Mouse (Mus musculus): ENCODE results near the gene Fermt2.

- TF ChIP-seq CTCF (IDR thresholded peaks at IDR 0.05; ENCODE audit: low read depth, low read length): no peak
- no peak for TF ChIP-seq POLR2A (IDR thresholded peaks at IDR 0.05; ENCODE audit: insufficient read depth, low read length)
Observed at GRCm38 (mm10) chr14:45422371-45422770, 107.5 kb downstream of the Fermt2 start.

Measured in ES-Bruce4 (cell line).